Mouse (Mus musculus) G1E (cell line): ENCODE data around the gene Wasf1.

Source experiments
- CTCF ChIP-seq: IDR thresholded peaks from 2 replicates; pipeline ENCODE4 v1.5.1; 2012; ENCODE audit warnings: low read depth, low read length, inconsistent platforms, mixed read lengths
- GATA1 ChIP-seq: IDR thresholded peaks from 2 replicates; pipeline ENCODE4 v1.6.1; 2012; ENCODE audit warnings: borderline replicate concordance, low read length, inconsistent platforms, mixed read lengths
- POLR2AphosphoS5 ChIP-seq: IDR thresholded peaks from 2 replicates; pipeline ENCODE4 v1.6.1; 2012; ENCODE audit warnings: low read depth, low read length, inconsistent platforms; ENCODE audit not compliant: insufficient replicate concordance
- TAL1 ChIP-seq: conservative IDR thresholded peaks from 2 replicates; pipeline ENCODE4 v1.6.1; 2012; ENCODE audit warnings: low read depth, low read length, inconsistent platforms, mixed read lengths

DNA sequence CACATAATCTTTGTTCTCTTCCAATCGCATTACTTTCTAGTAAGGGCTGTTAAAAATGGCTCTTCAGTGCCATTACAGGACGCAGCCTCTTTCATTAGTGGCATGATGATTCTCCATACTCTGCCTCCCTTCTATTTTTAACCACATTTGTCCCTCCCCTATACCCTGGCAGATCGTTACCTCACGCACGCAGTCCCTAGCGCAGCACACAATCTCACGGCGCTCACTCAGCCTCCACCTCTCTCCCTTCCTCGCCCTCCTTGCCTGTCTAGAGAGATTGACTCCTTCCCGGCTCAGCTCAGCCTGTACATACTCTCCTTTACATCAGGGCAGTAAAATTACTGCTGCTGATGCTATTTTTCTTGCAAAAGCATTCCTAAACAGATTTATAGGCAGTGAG lies 38.7 kb upstream of the Wasf1 start:
- TF ChIP-seq CTCF, result no peak
- no peak for TF ChIP-seq GATA1
- no peak for TF ChIP-seq TAL1
- TF ChIP-seq POLR2AphosphoS5, result no peak
